Mouse (Mus musculus) myocyte (in vitro differentiated cells): ENCODE data around the gene Zfp324.

Source experiments
- E2F4 ChIP-seq: IDR thresholded peaks from one replicate; pipeline ENCODE4 v1.6.1; 2011; ENCODE audit warnings: mild to moderate bottlenecking, control low read depth, moderate library complexity; ENCODE audit not compliant: insufficient read depth
- MAX ChIP-seq: IDR thresholded peaks from one replicate; pipeline ENCODE4 v1.6.1; 2011; ENCODE audit warnings: low read depth, mild to moderate bottlenecking, control low read depth
- MYOD1 ChIP-seq, 3 experiments: IDR thresholded peaks; one replicate each; pipeline ENCODE4 v1.6.1; 2011; ENCODE audit warnings: control low read depth in 2 of 3, low read depth in 2 of 3, mild to moderate bottlenecking in 2 of 3, moderate library complexity in 1 of 3; ENCODE audit not compliant: insufficient read length in 2 of 3, control insufficient read depth in 1 of 3
- MYOG ChIP-seq, 3 experiments: IDR thresholded peaks; one replicate each; pipeline ENCODE4 v1.6.1; 2011; ENCODE audit warnings: control low read depth in 2 of 3, low read depth in 2 of 3, mild to moderate bottlenecking in 2 of 3; ENCODE audit not compliant: insufficient read length in 2 of 3, control insufficient read depth in 1 of 3, insufficient read depth in 1 of 3
- POLR2A ChIP-seq: IDR thresholded peaks from one replicate; pipeline ENCODE4 v1.6.1; 2011; ENCODE audit warnings: low read depth, mild to moderate bottlenecking, control low read depth, moderate library complexity; ENCODE audit not compliant: insufficient read length
- POLR2AphosphoS2 ChIP-seq: IDR thresholded peaks from one replicate; pipeline ENCODE4 v1.6.1; 2011; ENCODE audit warnings: low read depth, control low read depth; ENCODE audit not compliant: insufficient read length
- REST ChIP-seq: IDR thresholded peaks from one replicate; pipeline ENCODE4 v1.6.1; 2011; ENCODE audit warnings: mild to moderate bottlenecking, control low read depth, moderate library complexity; ENCODE audit not compliant: insufficient read depth, insufficient read length
- SRF ChIP-seq: IDR thresholded peaks from one replicate; pipeline ENCODE4 v1.6.1; 2011; ENCODE audit warnings: low read depth; ENCODE audit not compliant: control insufficient read depth, insufficient read length
- TCF12 ChIP-seq: IDR thresholded peaks from one replicate; pipeline ENCODE4 v1.6.1; 2011; ENCODE audit warnings: mild to moderate bottlenecking, control low read depth; ENCODE audit not compliant: poor library complexity, insufficient read depth, severe bottlenecking
- USF1 ChIP-seq: IDR thresholded peaks from one replicate; pipeline ENCODE4 v1.6.1; 2011; ENCODE audit warnings: low read depth, mild to moderate bottlenecking, control low read depth, moderate library complexity

DNA sequence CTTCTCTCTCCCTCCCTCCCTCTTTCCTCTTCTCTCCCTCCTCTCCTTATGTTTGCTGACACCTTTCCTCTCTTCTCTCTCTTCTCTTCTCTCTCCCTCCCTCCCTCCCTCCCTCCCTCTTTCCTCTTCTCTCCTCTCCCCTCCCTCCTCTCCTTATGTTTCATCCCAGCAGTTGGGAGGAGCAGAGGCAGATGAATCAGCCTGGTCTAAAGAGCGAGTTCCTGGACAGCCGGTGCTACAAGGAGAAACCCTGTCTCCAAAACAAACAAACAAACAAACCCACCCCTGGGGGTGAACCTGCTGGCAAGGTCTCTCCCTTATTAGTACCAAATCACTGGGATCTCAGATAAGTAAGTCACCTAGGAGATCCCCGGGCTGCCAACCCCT, 44.3 kb upstream of the Zfp324 start:
- TF ChIP-seq TCF12 (no peak), POLR2A (no peak), MAX (no peak), MYOG (IDR thresholded peaks at IDR 0.05; ENCODE audit: control insufficient read depth in 1 of 3, insufficient read depth in 1 of 3, insufficient read length in 2 of 3, low read depth in 2 of 3) (no peak), POLR2AphosphoS2 (no peak), E2F4 (no peak), MYOD1 (IDR thresholded peaks at IDR 0.05; ENCODE audit: control insufficient read depth in 1 of 3, insufficient read length in 2 of 3, low read depth in 2 of 3) (no peak), REST (no peak), USF1 (no peak), SRF (no peak)
